10 mouse cellular contexts compared by ENCODE assay signal in genomic region chr17:15990303-15990702, GRCm38 (mm10).
A peak's percentile ranks its signal among the peaks of the same experiment; 100 is the strongest.
DNase-seq lines count a peak whose midpoint lies in the region; ATAC-seq and TF ChIP-seq lines count a peak whose summit lies in the region.
"Had no signal": no experiment of that assay in that cellular context is flagged by ENCODE, and none has a peak within 500 bp of the region (broad histone marks: within the 10 kb centered on the region; RNA-seq: fewer than 3 reads in every experiment).

No protein-coding gene starts in this region.

- peak; percentile 24 to 52 for DNase-seq in cerebellum, postnatal 10 days
- no peak for DNase-seq in cerebellum, adult 9-11 months
- DNase-seq in ZHBTc4 (ENCODE audit: low read depth, low spot score), result peak; percentile 75
- DNase-seq in forebrain, postnatal 0 days, result peak; percentile 70
- peak; percentile 75 for DNase-seq in midbrain, embryonic 14.5 days
- no peak for DNase-seq in gastrocnemius, postnatal 36 days
- DNase-seq in lung, postnatal 25 days (ENCODE audit: low spot score), result no peak
- no peak for DNase-seq in gastrocnemius, postnatal 14 days
- DNase-seq: cerebellum, adult 11-12 months; lung, postnatal 14 days had no signal

- peak overlapping the region; percentile 22 for H3K27ac ChIP-seq in forebrain, postnatal 0 days (ENCODE audit: low read depth, low read length)
- H3K27ac ChIP-seq in midbrain, embryonic 14.5 days (replicated peaks; ENCODE audit: low read depth, low read length), result peak overlapping the region; percentile 81

- no peaks in the 10 kb centered on the region for H3K27me3 ChIP-seq in forebrain, postnatal 0 days (ENCODE audit: insufficient read depth, low read length)
- H3K27me3 ChIP-seq in midbrain, embryonic 14.5 days (ENCODE audit: control insufficient read depth, insufficient read depth, low read length), result no peaks in the 10 kb centered on the region

- WGBS in forebrain, postnatal 0 days, result 8% methylated on average over 6 of the region's 6 CpGs
- 2% methylated on average over 6 of the region's 6 CpGs for WGBS in midbrain, embryonic 14.5 days

- no peak overlapping the region for H3K4me3 ChIP-seq in forebrain, postnatal 0 days (ENCODE audit: low read depth, low read length)
- H3K4me3 ChIP-seq in midbrain, embryonic 14.5 days (replicated peaks; ENCODE audit: low read depth, low read length), result no peak overlapping the region

- intact Hi-C loops in gastrocnemius, postnatal 36 days (cut with DNase I), result no loop called here
- intact Hi-C loops in gastrocnemius, postnatal 14 days (cut with DNase I; ENCODE audit: low total_unique reads), result no loop called here

- H3K4me2 ChIP-seq in forebrain, postnatal 0 days (ENCODE audit: low read depth), result no peak overlapping the region
- H3K4me2 ChIP-seq in midbrain, embryonic 14.5 days (ENCODE audit: low read length), result peak overlapping the region; percentile 5

- peaks cover 5% of the 10 kb centered on the region for H3K4me1 ChIP-seq in forebrain, postnatal 0 days (ENCODE audit: insufficient read depth)
- H3K4me1 ChIP-seq in midbrain, embryonic 14.5 days (ENCODE audit: control insufficient read depth, insufficient read depth, low read length), result peaks cover 21% of the 10 kb centered on the region

- TF ChIP-seq CTCF in forebrain, postnatal 0 days (IDR thresholded peaks at IDR 0.05; ENCODE audit: low read depth), result no peak

- peak; percentile 79 for ATAC-seq in forebrain, postnatal 0 days
- peak; percentile 83 for ATAC-seq in midbrain, embryonic 14.5 days (ENCODE audit: low FRiP score, low TSS enrichment)

- no peak overlapping the region for H3K9ac ChIP-seq in forebrain, postnatal 0 days
- H3K9ac ChIP-seq in midbrain, embryonic 14.5 days (replicated peaks; ENCODE audit: low read length), result peak overlapping the region; percentile 20; the same call in 1 of the 2 replicates

- H3K9me3 ChIP-seq in forebrain, postnatal 0 days (ENCODE audit: low read length), result no peaks in the 10 kb centered on the region
- H3K9me3 ChIP-seq in midbrain, embryonic 14.5 days (ENCODE audit: control insufficient read depth, low read length), result no peaks in the 10 kb centered on the region

- H3K36me3 ChIP-seq in forebrain, postnatal 0 days (ENCODE audit: insufficient read depth), result no peaks in the 10 kb centered on the region
- no peaks in the 10 kb centered on the region for H3K36me3 ChIP-seq in midbrain, embryonic 14.5 days (ENCODE audit: control insufficient read depth, insufficient read depth, low read length)

Comparison
In these comparisons a context has a peak if more than half of its experiments do, and no peak if none do; other contexts are left out.
1. DNase-seq: peak in cerebellum, postnatal 10 days (2 of 2), ZHBTc4 (single experiment), forebrain, postnatal 0 days (single experiment) and midbrain, embryonic 14.5 days (single experiment); none in cerebellum, adult 9-11 months (single experiment), gastrocnemius, postnatal 36 days (0 of 2), lung, postnatal 25 days (single experiment) and gastrocnemius, postnatal 14 days (single experiment).